Mouse (Mus musculus) myocyte (in vitro differentiated cells): ENCODE measurements around the gene Arhgap6.

ENCODE experiments used
- CEBPB ChIP-seq: IDR thresholded peaks from 2 replicates; pipeline ENCODE4 v1.6.1; 2011; ENCODE audit warnings: mild to moderate bottlenecking, moderate library complexity; ENCODE audit not compliant: poor library complexity, insufficient read depth, severe bottlenecking
- E2F4 ChIP-seq: IDR thresholded peaks from one replicate; pipeline ENCODE4 v1.6.1; 2011; ENCODE audit warnings: mild to moderate bottlenecking, control low read depth, moderate library complexity; ENCODE audit not compliant: insufficient read depth
- MAX ChIP-seq: IDR thresholded peaks from one replicate; pipeline ENCODE4 v1.6.1; 2011; ENCODE audit warnings: low read depth, mild to moderate bottlenecking, control low read depth
- MYOG ChIP-seq, 3 experiments: IDR thresholded peaks; one replicate each; pipeline ENCODE4 v1.6.1; 2011; ENCODE audit warnings: control low read depth in 2 of 3, low read depth in 2 of 3, mild to moderate bottlenecking in 2 of 3; ENCODE audit not compliant: insufficient read length in 2 of 3, control insufficient read depth in 1 of 3, insufficient read depth in 1 of 3
- POLR2A ChIP-seq: IDR thresholded peaks from one replicate; pipeline ENCODE4 v1.6.1; 2011; ENCODE audit warnings: low read depth, mild to moderate bottlenecking, control low read depth, moderate library complexity; ENCODE audit not compliant: insufficient read length
- POLR2AphosphoS2 ChIP-seq: IDR thresholded peaks from one replicate; pipeline ENCODE4 v1.6.1; 2011; ENCODE audit warnings: low read depth, control low read depth; ENCODE audit not compliant: insufficient read length
- REST ChIP-seq: IDR thresholded peaks from one replicate; pipeline ENCODE4 v1.6.1; 2011; ENCODE audit warnings: mild to moderate bottlenecking, control low read depth, moderate library complexity; ENCODE audit not compliant: insufficient read depth, insufficient read length
- SRF ChIP-seq: IDR thresholded peaks from one replicate; pipeline ENCODE4 v1.6.1; 2011; ENCODE audit warnings: low read depth; ENCODE audit not compliant: control insufficient read depth, insufficient read length
- TCF12 ChIP-seq: IDR thresholded peaks from one replicate; pipeline ENCODE4 v1.6.1; 2011; ENCODE audit warnings: mild to moderate bottlenecking, control low read depth; ENCODE audit not compliant: poor library complexity, insufficient read depth, severe bottlenecking
- USF1 ChIP-seq: IDR thresholded peaks from one replicate; pipeline ENCODE4 v1.6.1; 2011; ENCODE audit warnings: low read depth, mild to moderate bottlenecking, control low read depth, moderate library complexity

DNA sequence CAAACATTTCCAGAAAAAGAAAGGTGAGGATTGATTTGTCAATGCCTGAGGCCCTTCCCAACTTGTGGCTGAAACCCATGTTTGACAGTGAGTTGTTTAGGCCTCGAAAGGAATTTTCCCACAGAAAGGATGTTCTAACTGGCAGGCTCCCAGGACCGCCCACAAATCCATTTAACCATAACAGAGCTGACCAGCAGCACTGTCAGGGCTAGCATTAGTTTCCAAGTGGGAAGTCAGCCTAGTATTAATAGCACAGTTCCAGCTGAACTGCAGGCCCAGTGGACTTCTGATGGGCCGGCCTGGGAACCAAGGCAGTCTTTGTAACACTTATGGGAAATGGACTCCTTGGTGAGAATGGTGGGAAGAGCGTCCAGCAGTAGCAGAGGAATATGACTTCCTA is 317.8 kb downstream of the Arhgap6 start:
- TF ChIP-seq REST (no peak), POLR2A (no peak), TCF12 (no peak), POLR2AphosphoS2 (no peak), MAX (no peak), SRF (no peak), USF1 (no peak), CEBPB (no peak), MYOG (IDR thresholded peaks at IDR 0.05; ENCODE audit: control insufficient read depth in 1 of 3, insufficient read depth in 1 of 3, insufficient read length in 2 of 3, low read depth in 2 of 3) (no peak), E2F4 (no peak)
